Mouse (Mus musculus): ENCODE data around the gene Gna12.

Gna12 gene

DNA sequence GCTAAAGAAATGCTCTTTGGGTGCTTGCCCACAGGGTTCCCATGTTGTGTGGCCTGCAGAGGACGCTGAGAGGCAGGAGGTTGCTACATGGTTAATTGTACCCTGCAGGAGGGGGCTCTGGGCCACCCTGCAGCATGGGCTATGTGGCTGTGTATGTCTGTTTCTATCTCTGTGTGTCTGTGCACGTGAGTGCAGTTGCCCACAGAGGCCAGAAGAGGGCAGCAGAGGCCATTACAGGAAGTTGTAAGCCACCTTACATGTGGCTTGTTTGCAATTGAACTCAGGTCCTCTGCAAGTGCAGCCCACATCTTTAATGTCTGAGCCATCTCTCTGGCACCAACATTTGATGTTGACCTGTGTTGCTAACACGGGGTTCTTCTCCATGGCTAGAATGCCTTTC lies 77.6 kb downstream of the Gna12 start:
- no peak for DNase-seq (ENCODE audit: low spot score)

DNA sequence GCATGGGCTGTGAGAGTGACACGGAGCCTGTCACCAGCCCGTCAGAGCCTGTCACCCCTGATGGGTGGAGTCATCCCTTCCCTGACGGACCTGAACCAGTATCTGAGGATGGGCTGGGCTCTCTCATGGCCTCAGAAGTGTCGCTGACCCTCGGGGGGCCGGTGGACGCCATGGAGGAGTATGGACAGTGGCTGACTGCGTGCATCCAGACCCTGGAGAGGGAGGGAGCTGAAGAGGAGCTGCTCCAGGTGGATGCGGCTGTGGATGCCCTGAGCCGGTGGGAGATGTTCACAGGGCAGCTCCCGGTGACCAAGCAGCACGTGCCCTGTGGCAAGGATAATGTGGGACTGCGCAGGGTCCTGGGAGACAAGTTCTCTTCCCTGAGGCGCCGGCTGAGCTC lies 78.2 kb downstream of the Gna12 start:
- DNase-seq (ENCODE audit: low spot score) = no peak

- no peak for DNase-seq (ENCODE audit: low spot score)
Observed at GRCm38 (mm10) chr5:140750925-140751324, 79.3 kb downstream of the Gna12 start.

- DNase-seq (ENCODE audit: low spot score) = peak; percentile 39
Observed at GRCm38 (mm10) chr5:140749062-140749875, 81.0 kb downstream of the Gna12 start.

DNA sequence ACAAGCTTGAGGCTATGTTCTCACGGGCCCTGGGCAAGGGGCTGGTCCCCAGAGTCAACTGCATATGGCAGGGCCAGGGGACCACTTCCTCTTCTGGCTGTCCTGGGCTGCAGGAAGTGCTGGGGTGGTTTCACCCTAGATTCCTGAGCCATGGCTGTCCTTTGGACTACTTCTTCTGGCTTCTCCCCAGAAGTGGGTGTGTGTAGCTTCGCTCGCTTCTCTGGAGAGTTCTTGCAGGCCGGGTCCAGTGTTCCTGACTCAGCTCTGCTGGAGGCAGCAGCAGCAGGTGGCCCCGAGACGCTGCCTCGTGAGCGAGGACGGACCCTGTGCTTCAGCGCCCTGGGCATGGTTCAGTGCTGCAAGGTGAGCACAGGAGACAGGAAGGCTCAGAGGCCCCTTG lies 81.8 kb downstream of the Gna12 start:
- no peak for DNase-seq (ENCODE audit: low spot score)

- no peak for DNase-seq (ENCODE audit: low spot score)
Observed at GRCm38 (mm10) chr5:140743706-140744131, 86.5 kb downstream of the Gna12 start.

- DNase-seq (ENCODE audit: low spot score) = no peak
Observed at GRCm38 (mm10) chr5:140741877-140742276, 88.4 kb downstream of the Gna12 start.

DNA sequence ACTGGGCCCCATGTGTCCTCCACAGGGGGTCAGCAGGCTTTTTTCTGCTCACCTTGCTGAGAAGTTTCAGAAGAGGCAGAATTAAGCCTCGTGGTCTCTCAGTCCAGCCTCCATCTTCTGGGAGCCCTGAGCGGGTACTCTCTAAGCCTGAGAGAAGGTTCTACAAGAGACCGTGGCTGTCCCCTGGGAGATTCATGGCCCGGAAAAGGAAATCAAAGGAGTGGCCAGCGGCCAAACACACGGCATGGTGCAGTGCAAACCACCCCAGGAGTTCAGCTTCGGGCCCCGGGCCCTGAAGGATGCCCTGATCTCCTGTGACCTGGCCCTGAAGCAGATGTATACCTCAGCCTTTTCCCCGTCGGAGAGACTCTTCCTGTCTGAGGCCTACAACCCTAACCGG lies 89.2 kb downstream of the Gna12 start:
- DNase-seq (ENCODE audit: low spot score) = no peak

DNA sequence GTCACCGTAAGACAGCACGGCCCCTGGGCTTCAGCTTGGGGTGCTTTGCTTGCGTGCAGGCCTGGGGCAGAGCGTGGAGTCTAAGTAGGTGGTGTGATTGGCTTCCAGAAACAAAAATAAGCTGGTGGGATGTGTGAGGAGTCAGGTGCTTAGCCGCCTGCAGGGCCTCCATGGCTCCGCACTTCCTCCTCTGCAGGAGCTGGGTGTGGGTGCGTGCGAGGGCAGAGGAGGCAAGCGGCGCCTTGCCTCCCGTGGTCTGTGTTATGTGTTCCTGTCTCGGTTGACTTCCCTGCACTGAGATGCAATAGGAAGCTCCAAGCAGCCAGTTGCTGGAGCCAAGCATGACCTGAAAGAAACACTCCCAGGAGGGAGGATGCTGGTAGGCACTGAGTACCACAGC lies 90.4 kb downstream of the Gna12 start:
- DNase-seq (ENCODE audit: low spot score) = no peak

DNA sequence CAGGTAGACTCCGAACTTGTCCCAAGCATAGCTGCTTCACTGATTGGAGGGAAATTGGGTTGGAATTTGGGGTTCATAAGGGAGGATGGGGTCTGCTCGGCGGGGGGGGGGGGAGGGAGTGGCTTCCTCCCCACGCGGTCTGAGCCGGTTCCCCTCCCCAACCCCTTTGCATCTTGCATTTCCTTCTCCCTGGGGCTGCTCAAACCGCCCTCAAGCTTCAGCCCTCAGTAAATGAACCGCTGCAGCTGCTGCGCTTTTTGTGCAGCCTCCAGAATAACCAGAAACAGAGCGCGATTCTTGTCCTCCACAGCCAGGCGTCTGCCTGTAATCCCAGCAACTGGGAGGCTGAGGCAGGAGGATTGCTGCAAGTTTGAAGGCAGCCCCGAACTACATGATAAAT lies 94.1 kb downstream of the Gna12 start:
- DNase-seq (ENCODE audit: low spot score) = no peak

DNA sequence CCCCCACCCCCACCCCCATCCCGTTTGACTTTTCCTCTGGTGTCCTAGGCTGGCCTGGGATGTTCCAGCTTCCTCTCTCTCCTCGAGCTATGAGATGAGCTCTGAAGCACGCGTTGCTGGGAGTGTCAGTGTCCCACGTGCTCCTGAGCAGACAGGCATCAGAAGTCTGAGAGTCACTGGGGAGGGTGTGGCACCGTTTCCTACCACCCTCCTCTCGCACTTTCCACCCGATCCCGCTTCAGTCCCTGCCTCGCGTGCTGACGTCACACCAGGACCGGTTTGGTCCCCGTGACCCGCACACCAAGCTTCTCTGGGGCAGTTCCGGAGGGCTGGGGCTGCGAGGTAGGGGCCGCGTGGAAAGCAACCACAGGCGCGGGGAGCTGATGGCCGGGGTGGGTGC lies 94.9 kb downstream of the Gna12 start:
- no peak for DNase-seq (ENCODE audit: low spot score)

DNA sequence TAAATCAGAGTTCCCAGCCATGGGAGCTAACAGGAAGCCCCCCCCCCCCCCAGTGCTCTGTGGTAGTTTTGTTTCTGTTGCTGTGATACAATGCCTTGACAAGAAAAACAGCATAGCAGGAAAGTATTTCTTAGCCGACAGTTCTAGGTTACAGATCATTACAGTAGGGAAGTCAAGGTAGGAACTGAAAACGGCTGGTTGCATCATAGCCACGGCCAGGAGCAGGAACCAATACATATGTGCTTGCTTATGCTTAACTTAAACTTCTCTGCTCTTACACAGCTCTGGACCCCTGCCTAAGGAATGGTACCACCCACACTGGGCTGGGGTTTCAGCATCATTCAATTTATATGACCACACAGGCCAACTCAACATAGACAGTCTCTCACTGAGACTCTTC lies 96.9 kb downstream of the Gna12 start:
- DNase-seq (ENCODE audit: low spot score) = no peak

- DNase-seq (ENCODE audit: low spot score) = no peak
Observed at GRCm38 (mm10) chr5:140732195-140732594, 98.0 kb downstream of the Gna12 start.

DNA sequence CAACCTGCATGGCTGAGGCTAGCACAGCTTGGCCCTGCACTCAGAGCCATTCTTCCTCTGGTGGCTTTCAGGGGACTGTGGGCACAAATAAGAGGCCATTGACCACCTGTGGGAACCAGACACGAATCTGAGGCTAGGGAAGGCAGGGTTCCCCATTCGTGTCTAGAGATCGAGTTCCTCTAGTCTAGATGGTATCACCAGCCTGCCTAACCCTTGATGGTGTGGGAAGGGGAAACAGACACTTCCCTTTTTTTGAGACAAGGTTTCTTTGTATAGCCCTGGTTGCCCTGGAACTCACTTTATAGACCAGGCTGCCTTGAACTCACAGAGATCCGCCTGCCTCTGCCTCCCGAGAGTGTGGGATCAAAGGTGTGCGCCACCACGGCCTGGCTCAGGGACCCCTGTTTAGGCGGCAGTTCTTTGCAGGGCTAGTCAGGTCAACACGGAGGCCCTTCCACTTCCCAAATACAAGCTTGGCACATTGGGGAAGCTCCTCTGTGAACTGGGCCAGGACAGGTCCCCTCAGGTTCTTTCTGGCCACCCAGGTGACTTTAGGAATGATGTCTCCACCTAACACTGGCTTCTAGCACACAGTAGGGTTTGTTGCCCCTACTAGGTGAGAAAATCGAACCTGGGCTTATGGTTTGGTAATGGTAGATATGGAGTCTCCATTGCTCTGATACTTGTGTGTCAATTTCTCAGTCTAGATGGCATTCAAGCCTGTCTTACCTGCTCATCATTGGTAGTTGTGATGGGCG lies 99.0 kb downstream of the Gna12 start:
- no peak for DNase-seq (ENCODE audit: low spot score)

DNA sequence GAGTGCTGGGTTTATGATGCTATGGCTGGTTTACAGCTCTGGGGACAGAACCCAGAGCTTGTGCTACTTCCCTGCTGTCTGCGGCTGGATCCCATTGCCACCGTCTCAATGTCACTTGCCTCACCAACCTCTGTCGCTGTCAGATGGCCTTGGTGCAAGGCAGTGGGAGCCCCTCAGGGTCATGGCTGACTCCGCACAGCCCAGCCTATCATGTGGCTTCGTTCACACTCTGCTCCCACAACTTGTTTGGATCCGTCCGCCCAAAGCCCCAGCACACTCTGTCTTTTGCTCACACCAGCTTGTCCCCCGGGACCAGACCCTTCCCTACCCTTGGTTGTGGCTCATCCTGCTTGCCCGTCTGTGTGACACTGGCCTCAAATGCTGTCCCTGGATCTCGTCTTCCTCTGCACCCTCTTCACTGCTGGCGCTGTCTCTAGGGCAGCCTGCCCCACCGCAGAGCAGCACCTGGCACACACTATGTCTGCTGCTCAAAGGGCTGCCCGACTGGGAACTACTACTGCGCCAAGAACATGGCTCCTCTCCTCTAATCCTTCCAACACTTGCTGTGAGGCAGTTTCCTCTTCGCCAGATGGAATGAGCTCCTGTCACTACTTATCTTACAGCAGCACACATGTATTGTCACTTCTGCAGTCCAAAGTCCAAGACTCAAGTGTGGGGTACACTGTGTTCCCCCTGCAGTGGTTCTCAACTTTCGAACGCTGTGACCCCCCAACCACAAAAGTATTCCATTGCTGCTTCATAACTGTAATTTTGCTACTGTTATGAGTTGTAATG lies 103.1 kb downstream of the Gna12 start:
- no peak for DNase-seq (ENCODE audit: low spot score)

DNA sequence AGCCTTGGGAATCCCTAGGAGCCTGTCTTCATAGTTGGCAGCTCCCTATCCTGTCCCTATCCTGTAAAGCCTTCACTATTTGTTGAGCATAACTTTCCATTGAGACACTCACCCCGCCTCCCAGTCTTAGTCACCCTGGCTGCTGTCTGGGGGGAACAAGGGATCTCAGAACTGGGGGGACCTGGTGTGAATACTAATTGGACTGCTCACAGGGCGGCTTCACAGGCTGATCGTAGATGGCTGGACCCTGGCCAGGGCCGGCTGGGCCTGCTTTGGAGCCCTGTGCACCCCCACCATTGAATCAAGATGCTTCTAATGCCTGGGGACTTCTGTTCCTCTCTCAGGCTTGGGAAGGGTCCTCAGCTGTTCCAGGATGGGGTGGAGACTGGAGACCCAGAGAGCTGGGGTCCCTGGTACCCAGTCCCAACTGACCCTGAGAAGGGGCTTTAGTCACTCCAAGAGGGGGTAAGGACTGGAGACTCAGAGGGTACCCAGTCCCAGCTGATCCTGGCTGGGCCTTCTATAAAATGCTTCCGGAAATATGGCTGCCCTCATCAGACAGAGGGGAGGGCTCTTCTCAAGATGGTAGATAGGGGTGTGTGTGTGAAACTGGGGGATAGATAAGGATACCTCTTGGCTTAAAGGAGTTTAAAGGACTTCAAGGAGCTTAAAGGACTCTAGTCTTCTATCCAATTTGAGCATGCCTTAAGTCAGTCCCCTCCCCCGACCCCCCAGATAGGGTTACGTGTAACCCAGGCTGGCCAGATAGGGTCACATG lies 104.0 kb downstream of the Gna12 start:
- DNase-seq (ENCODE audit: low spot score) = no peak

GRCm38 (mm10) chr5:140723822-140724221 lies 106.4 kb downstream of the Gna12 start, which contains the start of gene Amz1:
TSS of gene Amz1 (plus strand) at chr5:140724127.
- DNase-seq (ENCODE audit: low spot score) = no peak

DNA sequence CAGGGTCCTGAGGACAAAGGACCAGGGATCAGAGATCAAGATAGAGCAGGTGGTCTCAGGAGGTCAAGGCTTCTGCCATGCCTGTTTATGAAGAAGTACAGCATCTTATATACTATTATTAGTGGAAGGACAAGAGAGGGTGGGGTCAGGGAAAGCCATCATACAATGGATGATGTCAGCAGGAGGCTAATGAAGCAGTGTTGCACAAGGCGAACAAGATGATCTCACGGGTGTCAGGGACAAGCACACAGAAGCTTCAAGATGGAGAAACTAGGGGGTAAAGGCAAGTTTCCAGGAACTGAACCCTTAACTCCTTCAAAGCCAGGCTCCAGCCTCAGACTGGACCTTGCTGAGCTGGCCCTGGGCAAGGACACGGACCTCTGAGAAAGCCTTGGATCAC lies 108.1 kb downstream of the Gna12 start:
- no peak for DNase-seq (ENCODE audit: low spot score)

DNA sequence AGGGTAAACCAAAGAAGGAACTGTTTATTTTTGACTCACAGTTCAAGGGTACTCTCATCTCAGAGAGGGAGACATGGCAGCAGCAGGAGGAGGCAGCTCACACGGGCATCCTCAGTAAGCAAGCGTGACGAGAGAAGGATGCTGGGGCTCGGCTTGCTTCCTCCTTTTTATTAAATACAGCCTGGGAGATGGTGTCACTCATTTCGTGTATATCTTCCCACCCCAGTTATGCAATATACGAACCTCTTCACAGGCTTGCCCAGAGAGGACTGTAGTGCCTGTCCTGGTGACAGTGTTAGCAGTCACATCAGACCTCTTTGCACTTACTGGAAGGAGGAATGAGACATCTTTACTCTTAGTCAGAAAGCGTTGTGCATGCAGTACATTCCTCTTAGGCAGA lies 109.5 kb downstream of the Gna12 start:
- no peak for DNase-seq (ENCODE audit: low spot score)

- DNase-seq (ENCODE audit: low spot score) = no peak
Observed at GRCm38 (mm10) chr5:140711040-140711439, 119.2 kb downstream of the Gna12 start.

GRCm38 (mm10) chr5:140710315-140710714 lies 119.9 kb downstream of the Gna12 start:
- DNase-seq (ENCODE audit: low spot score) = no peak
